Mouse (Mus musculus) ZHBTc4 (cell line): Measurements from ENCODE around the gene Eri3.

Experiments used
- DNase-seq: peaks from one replicate; pipeline ENCODE4 v3.0.0-alpha.2; 2011; ENCODE audit warnings: low read depth, low spot score

Gene Eri3

DNA sequence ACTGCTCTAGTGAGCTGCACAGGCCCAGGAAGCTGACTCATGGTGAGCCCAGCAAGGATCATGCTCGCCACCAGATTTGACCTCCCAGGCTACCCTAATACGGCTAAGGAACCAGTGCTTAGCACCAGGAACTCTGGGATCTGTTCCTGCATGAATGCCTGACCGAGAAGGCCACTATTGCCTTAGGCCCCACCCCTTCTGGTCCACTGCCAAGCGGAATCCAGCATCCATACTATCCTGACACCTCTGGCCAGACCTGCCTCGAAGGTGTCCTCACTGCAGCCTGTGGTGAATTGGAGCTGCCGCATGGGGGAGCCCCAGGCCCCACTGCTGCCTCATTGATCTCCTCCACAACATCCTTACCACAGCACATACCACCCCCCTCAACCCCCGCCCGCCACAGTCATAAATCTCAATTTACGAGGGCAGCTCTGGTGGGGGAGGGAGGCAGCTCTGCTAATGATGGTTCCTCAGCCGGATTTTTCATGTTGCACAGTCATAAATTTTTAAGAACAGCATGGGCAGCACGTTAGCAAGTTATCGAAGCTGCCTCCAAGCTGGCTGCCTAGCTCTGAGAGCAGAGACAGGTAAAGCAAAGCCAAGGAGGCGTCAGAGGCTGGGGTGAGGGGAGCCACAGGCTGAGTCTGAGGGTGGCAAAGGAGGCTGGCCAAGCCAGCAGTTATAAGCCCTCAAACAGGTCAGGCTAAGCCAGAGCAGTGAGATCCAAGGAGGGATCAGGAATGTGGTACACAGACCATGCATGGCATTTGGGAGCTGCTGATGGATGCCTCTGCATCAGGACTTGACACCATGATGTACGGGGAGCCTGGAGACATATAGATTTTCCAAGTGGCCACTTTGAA lies 108.6 kb downstream of the Eri3 start:
- DNase-seq = peak; percentile 84

DNA sequence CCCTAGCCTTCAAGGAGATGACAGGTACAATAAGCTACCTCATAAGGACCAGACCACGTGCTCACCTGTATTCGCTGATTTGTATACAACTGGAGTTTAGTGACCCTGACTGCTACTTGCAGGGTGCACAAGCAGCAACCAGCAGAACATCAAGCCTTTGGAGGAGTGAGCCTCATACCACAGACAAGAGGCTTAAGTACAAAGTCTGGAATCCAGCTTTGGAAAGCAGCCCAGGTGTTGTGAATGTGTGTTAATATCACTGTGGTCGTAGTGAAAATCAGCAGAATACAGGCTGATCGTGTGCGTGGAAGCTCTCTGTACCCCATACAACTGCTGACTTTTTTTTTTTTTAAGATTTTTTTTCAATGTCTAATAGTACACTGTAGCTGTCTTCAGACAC lies 109.8 kb downstream of the Eri3 start:
- DNase-seq = no peak

DNA sequence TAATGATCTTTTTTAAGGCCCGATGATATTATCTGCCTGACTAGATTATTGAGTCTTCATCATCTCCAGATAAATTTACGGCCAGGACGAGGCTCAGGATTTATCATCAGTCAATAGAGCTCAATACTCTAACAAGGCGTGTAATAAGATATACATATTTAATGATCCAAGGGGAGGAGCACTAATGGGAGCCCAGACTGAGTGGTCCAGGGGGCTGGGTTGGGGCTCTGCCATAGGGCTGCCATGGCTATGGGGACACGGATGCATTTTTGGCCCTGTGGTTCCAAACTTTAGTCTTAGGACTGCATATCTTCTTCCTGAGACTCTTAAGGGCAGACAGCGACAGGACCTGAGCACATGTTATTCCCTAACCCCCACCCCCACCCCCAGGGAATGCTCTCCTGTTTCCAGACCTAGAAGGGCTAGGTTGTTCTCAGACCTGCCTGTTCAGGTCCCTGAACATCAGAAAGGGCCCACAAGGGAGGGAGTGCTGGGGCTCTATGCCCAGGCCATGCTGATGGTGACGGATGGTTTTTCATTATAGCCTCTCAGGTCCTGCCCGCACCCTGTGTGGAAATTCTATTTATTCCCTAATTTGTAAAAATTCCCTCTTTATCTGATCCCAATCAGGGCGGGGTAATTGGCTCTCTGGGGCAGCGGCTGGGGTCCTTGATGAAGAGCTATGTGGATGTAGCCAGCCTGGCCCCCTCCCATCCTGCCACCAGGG lies 114.4 kb downstream of the Eri3 start:
- no peak for DNase-seq

DNA sequence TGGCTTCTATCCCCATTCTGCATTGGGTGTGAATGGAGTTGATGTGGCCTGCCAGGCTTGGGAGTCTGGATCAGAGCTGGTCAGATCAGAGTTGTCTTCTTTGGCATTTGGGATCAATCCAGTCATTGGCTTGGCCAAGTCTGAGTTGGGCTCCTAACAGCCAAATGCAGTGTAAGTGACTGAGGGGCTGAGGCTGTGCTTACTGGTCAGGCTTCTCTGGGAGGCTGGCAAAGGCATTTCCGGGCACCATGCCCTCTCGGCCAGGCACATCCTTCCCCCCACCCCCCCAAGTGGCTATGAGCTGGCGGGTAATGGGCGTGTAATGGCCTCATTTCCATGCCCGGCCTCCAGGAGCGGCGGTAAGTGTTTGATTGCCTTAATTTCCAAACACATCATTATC lies 115.4 kb downstream of the Eri3 start:
- DNase-seq = no peak

DNA sequence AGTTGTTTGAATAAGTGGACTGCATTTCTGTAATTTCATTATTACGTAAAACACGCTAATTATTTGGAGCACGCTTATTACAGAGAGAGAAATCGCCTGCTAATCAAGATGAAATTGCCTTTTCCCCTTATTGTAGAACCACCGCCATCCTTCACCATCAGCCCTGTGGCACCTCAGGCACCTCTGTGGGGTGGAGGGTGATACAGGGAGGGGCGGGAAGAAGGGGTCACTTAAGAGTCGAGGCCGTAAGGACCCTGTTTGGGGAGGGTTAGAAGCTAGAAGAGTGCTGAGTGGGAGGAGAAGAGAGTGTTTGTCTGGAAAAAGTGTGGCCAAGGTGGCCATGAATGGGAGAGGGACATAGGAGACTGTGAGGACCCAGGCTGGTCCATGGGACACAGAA lies 115.9 kb downstream of the Eri3 start:
- DNase-seq = no peak

DNA sequence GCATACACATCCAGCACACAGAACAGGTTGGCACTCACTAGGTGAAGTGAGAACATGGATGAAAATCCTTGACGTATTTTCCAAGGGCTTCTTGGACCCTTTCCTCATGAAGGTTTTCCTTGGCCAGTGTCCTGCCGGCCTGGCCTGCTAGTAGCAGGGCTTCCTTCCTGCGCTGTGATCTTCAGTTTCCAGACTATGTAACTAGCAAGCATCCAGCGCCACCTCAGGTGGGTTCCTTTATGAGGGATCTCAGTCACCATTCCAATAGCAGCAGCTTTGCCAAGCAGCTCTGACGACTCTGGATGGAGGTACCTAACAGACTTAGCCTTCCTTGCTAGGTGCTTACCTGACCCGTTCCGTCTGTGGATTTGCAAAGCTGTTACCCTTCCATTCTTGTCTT lies 119.7 kb downstream of the Eri3 start:
- no peak for DNase-seq

DNA sequence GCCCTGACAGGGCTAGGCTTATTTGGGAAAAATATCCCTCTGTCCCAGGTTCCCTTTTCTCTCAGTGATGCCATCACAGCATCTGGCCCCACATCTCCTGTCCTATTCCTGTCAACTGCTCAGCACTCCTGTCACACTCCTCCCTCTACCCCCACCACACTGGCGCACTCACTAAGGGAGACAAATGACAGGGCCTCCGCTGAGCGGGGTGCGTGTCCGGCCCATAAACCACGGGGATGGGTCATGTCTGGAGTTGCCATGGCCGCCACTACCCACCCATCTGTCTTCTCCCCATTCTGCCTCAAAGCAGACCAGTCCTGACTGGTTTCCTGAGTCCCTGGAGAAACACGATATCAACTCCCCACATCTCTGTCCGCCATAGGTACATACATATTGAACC lies 121.9 kb downstream of the Eri3 start:
- DNase-seq = no peak

DNA sequence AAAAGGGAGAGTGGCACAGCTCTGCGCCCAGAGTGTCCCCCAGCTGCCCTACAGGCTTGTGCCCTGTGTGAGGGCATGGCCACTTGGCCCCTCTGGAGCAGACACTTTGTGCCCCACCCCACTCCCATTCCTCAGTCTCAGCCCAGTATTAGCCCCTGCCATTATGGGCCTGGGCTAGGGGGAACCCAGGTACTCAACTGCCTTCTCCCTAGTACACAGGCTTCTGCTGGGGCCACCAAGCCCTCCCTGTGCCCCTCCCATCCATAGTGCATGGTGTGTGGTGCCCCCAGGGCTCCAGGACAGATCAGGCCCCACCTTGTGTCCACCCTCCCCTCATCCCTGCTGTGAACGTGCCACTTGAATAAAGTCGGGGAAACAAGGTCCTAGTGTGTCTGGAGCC lies 123.7 kb downstream of the Eri3 start:
- peak; percentile 37 for DNase-seq

DNA sequence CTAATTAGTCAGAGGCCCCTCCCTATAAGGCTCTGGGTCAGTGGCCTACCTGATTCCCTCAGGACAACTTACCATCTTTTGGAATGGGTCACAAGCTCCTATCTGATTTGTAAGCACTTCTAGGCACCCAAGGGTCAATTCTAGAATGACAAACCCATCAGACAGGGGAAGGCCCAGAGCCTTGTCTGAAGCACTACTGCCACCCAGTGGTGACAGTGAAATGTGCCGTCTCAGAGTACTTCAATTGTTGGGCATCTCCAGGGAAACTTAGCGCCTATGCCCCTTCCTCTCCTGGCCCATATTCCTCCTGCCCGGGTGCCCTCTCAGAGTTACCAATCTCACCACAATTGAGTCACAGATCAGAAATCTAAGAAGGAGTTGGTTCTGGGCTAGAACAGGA lies 126.7 kb downstream of the Eri3 start:
- DNase-seq = peak; percentile 86

DNA sequence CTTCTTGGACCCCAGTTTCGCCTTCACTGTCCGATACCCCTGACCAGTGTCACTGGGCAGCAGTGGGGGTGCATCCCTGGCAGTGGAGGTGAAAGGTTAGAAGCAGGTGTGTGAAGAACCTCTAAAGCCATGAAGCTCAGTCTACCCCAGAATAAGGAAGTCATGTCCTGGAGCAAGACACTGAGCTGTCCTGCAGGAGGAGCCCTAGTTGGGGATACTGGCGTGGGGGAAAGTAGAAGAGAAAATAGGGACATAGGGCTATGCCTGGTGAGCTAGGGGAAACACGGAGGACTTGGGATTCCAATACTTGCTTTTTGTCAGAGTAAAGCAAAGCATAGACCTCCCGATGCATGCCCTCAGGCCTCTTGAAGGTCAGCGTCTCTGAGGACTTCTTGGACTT lies 130.8 kb downstream of the Eri3 start:
- DNase-seq = no peak

DNA sequence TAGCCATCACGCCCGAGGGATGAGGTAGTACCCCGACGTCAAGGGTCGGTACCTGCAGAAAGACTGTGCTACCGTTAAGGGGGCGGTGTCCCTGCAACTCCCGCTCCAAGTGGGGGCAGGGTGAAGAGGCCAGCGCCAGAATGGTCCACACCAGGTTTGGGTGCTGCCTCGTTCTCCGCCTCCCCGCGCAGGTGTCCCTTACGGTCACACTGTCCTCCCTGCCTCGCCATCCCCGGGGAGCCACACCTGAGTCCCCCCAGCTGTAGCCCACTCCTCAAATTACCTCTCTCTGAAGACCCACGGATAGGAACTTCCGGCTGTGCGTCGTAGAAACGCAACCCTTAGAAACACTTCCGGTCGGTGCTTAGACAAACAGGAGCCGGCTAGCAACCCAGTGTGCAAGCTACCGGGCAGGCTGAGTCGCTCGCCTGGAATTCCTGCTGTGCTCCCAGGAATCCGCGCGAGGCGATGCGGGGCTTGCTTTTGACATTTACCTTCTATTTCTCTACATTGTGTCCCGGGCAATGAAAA lies 131.8 kb downstream of the Eri3 start, which contains the start of gene Dmap1:
TSS of gene Dmap1 (minus strand) at position 343 of the 531 bp plus-strand sequence.
- DNase-seq = peak; percentile 92

DNA sequence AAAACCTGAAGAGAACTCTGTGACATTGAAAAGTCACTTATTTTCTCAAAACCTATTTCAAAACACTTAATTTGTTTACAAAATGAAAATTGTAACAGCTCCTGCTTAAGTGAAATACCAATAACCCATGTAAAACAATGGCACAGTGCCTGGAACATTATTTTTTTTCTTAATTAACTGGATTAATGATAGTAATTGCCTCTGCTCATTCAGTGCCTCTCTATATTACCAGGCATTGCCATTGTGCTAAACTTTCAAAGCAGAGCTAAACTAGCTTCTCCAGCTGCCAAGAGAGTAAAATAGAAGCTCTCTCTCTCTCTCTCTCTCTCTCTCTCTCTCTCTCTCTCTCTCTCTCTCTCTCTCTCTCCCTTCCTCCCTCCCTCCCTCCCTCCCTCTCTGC lies 132.3 kb downstream of the Eri3 start:
- DNase-seq = no peak

DNA sequence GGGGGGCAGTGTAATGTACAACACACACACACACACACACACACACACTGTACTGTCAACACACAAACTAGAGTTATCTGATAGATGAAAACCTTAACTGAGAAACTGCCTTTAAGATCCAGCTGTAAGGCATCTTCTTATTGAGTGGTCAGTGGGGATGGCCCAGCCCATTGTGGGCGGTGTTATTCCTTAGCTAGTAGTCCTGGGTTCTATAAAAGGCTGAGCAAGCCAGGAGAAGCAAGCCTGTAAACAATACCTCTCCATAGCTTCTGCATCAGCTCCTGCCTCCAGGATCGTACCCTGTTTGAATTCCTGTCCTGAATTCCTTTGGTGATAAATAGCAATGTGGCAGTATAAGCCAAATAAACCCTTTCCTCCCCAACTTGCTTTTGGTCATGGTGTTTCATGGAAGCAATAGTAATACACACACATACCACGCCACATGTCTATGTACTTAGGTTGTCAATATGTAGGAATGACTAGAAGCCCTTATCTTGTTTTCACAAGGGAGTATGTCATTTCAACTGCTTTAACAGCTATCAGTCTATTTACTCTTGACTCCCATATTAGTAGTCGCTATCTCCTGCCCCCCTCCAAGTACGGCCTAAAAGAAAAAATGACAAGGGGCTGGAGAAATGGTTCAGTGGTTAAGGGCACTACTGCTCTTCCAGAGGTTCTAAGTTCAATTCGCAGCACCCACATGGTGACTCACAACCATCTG lies 133.0 kb downstream of the Eri3 start:
- DNase-seq = no peak

DNA sequence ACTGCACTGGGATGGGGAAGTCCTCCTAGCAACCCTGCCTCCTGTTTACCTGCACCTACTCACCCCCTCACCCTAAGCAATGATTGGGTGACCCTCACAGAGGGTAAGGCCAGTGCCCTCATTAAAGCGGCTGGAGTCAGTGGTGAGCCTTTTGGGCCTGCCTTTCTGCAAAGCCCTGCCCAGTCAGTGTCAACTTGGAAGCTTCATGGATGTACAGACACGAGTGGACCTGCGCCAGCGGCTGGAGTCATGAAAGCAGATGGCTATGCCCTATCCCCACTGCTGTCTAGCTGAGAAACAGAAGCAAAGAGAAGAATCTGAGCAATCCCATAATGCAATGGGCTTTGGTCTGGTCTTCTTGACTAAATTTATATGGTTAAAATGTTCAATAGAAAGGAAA lies 136.2 kb downstream of the Eri3 start:
- no peak for DNase-seq

DNA sequence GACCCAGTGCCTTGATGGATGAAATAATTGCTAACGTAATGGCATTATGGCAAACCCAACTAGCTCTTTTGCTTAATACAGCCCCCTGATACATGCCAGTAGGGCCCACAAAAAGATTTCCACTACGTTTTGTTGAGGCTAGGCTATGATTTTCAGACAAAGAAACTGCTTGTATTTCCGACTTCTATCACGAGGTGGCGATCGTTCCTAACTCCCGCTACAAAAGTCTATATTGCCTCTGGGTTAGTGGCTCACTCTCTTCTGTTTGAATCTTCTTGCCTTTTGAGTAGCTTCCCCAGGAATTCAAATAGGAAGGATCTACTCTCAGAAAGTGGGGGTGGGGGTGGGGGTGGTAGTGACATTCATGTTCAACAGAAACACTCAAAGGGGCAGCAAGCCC lies 155.2 kb downstream of the Eri3 start:
- peak; percentile 65 for DNase-seq

DNA sequence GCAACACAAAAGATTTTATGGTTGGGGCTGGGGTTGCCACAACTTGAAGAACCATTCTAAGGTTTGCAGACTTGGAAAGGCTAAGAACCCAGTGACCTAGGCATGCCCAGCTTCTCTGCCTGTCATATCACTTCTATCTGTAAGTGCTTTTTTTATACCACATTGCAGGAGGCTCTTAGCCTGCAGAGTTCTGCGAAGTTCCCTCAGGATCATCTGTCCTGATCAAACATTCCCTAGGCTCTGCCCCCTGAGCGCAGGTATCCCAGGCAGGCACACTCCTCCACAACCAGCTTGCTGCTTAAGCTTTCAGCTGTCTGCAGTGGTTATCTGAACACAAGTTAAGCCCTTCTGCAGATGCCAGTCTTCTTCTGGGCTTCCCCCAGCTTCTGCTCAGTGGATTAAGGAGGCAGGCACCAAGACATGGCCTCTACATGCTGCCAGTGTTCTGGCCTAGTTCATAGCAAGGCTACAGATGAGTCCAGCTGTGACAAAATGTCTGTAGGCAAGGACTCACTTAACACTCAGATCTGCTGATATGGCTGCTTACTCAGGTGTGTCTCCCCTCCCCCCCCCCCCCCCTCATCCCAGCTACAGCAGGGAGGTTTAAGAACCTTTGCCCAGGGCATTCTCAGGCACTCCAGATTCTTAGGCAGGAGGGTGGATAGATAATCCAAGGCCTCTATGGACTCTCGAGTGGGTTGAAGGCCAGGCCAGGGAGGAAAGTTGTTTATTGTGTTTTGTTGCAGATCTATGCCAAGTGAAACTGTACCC lies 158.8 kb downstream of the Eri3 start:
- DNase-seq = no peak

DNA sequence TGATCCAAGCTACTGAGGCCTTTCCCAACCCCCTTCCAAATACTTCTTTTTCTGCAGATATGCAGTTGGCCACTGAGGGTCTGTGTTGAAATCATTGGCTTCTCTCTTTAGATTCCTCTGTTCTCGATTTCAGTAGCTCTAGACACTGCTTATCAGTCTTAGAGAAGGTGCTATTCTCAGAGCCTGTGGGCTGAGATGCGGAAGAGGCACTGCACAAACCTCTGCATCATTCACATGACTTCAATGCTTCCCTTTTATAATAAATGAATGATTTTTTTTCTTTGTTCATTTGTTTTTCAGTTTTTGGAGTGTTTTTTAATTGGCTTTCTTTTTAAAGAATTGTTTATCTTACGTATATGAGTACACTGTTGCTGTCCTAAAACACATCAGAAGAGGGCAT lies 162.1 kb downstream of the Eri3 start:
- DNase-seq = no peak

DNA sequence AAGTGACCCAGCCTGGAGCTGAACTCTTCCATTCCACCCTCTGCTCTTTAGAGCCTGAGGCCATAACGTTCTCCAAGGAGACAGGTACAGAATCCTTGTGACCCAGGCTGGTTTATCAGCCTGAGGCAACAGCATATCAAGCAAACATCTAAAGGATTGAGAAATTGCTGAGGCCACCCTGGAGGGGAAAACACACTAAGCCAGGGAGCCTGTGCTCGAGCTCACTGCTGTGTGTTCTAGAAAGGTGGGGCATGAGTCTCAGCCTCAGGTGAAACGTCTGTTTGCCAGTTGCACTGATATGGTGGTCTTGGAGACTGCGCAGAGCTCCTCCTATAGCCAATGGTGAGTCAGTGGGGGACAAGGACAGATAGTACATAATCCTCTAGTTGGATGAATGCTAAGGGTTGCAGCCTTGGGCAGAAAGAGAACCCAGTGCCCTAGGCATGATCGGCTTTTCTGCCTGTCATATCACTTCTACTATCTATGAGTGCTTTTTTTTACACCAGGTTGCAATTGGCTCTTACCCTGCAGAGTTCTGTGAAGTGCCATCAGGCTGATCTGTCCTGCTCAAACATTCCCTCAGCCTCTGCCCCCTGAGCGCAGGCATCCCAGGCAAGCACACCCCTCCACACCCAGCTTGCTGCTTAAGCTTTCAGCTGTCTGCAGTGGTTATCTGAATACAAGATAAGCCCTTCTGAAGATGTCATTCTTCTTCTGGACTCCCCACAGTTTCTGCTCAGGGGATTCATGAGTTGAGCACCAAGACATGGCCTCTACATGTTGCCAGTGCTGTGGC lies 163.3 kb downstream of the Eri3 start:
- no peak for DNase-seq
